Mouse (Mus musculus): ENCODE data around the gene Tacr2. TPM values are rescaled to one million over a fixed set of nuclear protein-coding genes. Genes with fewer than 3 reads are reported as not detected.

Gene Tacr2
- polyA plus RNA-seq, 1 experiment from 2014 or later, result 1.4 TPM

- 0 out of 2 replicates have a peak overlapping the region, but pooled peaks have one; percentile 14 for H3K27ac ChIP-seq (ENCODE audit: low read length)
Observed at GRCm38 (mm10) chr10:62231811-62232210, 20.4 kb upstream of the Tacr2 start.

GRCm38 (mm10) chr10:62236165-62236564, 16.1 kb upstream of the Tacr2 start:
- Histone ChIP-seq H3K9me3 (replicated peaks; ENCODE audit: control insufficient read depth, low read length) (no peaks in the 10 kb centered on the region), H3K36me3 (ENCODE audit: control insufficient read depth, insufficient read depth, low read length) (no peaks in the 10 kb centered on the region), H3K27me3 (ENCODE audit: control insufficient read depth, insufficient read depth, low read length) (no peaks in the 10 kb centered on the region), H3K27ac (ENCODE audit: low read length) (no peak overlapping the region), H3K9ac (ENCODE audit: low read length) (no peak overlapping the region), H3K4me1 (ENCODE audit: control insufficient read depth, insufficient read depth, low read length) (peaks cover 4% of the 10 kb centered on the region; the same call in 1 of the 2 replicates), H3K4me2 (ENCODE audit: low read depth, low read length) (no peak overlapping the region), H3K4me3 (replicated peaks; ENCODE audit: low read length) (no peak overlapping the region)
- no peak for ATAC-seq (ENCODE audit: insufficient read depth, low FRiP score)
- 90% methylated on average over 6 of the region's 6 CpGs for WGBS

More at GRCm38 (mm10) chr10:62231811-62232210, 20.4 kb upstream of the Tacr2 start:
- Histone ChIP-seq H3K4me2 (ENCODE audit: low read depth, low read length) (no peak overlapping the region), H3K4me3 (replicated peaks; ENCODE audit: low read length) (no peak overlapping the region), H3K27me3 (ENCODE audit: control insufficient read depth, insufficient read depth, low read length) (no peaks in the 10 kb centered on the region), H3K4me1 (ENCODE audit: control insufficient read depth, insufficient read depth, low read length) (peaks cover 23% of the 10 kb centered on the region), H3K9ac (ENCODE audit: low read length) (no peak overlapping the region), H3K9me3 (replicated peaks; ENCODE audit: control insufficient read depth, low read length) (no peaks in the 10 kb centered on the region), H3K36me3 (ENCODE audit: control insufficient read depth, insufficient read depth, low read length) (no peaks in the 10 kb centered on the region)
- ATAC-seq (ENCODE audit: insufficient read depth, low FRiP score), result no peak
- WGBS, result 68% methylated on average over 3 of the region's 3 CpGs

GRCm38 (mm10) chr10:62237205-62237604, 15.0 kb upstream of the Tacr2 start:
- ATAC-seq (ENCODE audit: insufficient read depth, low FRiP score), result no peak; the same call in 1 of the 2 replicates
- Histone ChIP-seq H3K4me3 (replicated peaks; ENCODE audit: low read length) (no peak overlapping the region), H3K4me2 (ENCODE audit: low read depth, low read length) (no peak overlapping the region), H3K9ac (ENCODE audit: low read length) (no peak overlapping the region), H3K4me1 (ENCODE audit: control insufficient read depth, insufficient read depth, low read length) (no peaks in the 10 kb centered on the region), H3K27ac (ENCODE audit: low read length) (no peak overlapping the region), H3K27me3 (ENCODE audit: control insufficient read depth, insufficient read depth, low read length) (no peaks in the 10 kb centered on the region), H3K36me3 (ENCODE audit: control insufficient read depth, insufficient read depth, low read length) (no peaks in the 10 kb centered on the region), H3K9me3 (replicated peaks; ENCODE audit: control insufficient read depth, low read length) (no peaks in the 10 kb centered on the region)
- 81% methylated on average over 10 of the region's 10 CpGs for WGBS

- no peak overlapping the region for H3K4me3 ChIP-seq (replicated peaks; ENCODE audit: low read length)
- no peak overlapping the region for H3K9ac ChIP-seq (ENCODE audit: low read length)
- no peaks in the 10 kb centered on the region for H3K4me1 ChIP-seq (ENCODE audit: control insufficient read depth, insufficient read depth, low read length)
- H3K4me2 ChIP-seq (ENCODE audit: low read depth, low read length), result no peak overlapping the region
- H3K36me3 ChIP-seq (ENCODE audit: control insufficient read depth, insufficient read depth, low read length), result no peaks in the 10 kb centered on the region
- no peaks in the 10 kb centered on the region for H3K9me3 ChIP-seq (replicated peaks; ENCODE audit: control insufficient read depth, low read length)
- H3K27me3 ChIP-seq (ENCODE audit: control insufficient read depth, insufficient read depth, low read length), result no peaks in the 10 kb centered on the region
- no peak overlapping the region for H3K27ac ChIP-seq (ENCODE audit: low read length)
- no peak for ATAC-seq (ENCODE audit: insufficient read depth, low FRiP score)
- 92% methylated on average over 3 of the region's 3 CpGs for WGBS
Observed at GRCm38 (mm10) chr10:62238688-62239087, 13.6 kb upstream of the Tacr2 start.

GRCm38 (mm10) chr10:62239270-62239669, 13.0 kb upstream of the Tacr2 start:
- no peak overlapping the region for H3K9ac ChIP-seq (ENCODE audit: low read length)
- 50% methylated on average over 6 of the region's 6 CpGs for WGBS
- no peak for ATAC-seq (ENCODE audit: insufficient read depth, low FRiP score)
- no peaks in the 10 kb centered on the region for H3K27me3 ChIP-seq (ENCODE audit: control insufficient read depth, insufficient read depth, low read length)
- H3K9me3 ChIP-seq (replicated peaks; ENCODE audit: control insufficient read depth, low read length), result no peaks in the 10 kb centered on the region
- no peak overlapping the region for H3K4me3 ChIP-seq (replicated peaks; ENCODE audit: low read length)
- no peak overlapping the region for H3K27ac ChIP-seq (ENCODE audit: low read length)
- H3K4me2 ChIP-seq (ENCODE audit: low read depth, low read length), result no peak overlapping the region
- no peaks in the 10 kb centered on the region for H3K4me1 ChIP-seq (ENCODE audit: control insufficient read depth, insufficient read depth, low read length)
- H3K36me3 ChIP-seq (ENCODE audit: control insufficient read depth, insufficient read depth, low read length), result no peaks in the 10 kb centered on the region

- H3K27ac ChIP-seq (ENCODE audit: low read length), result no peak overlapping the region
- no peak overlapping the region for H3K4me3 ChIP-seq (replicated peaks; ENCODE audit: low read length)
- H3K4me1 ChIP-seq (ENCODE audit: control insufficient read depth, insufficient read depth, low read length), result 0 out of 2 replicates have a peak, but pooled peaks cover under 1% of the 10 kb centered on the region
- no peak overlapping the region for H3K4me2 ChIP-seq (ENCODE audit: low read depth, low read length)
- H3K36me3 ChIP-seq (ENCODE audit: control insufficient read depth, insufficient read depth, low read length), result no peaks in the 10 kb centered on the region
- WGBS, result 60% methylated on average over 10 of the region's 10 CpGs
- no peaks in the 10 kb centered on the region for H3K27me3 ChIP-seq (ENCODE audit: control insufficient read depth, insufficient read depth, low read length)
- no peak overlapping the region for H3K9ac ChIP-seq (ENCODE audit: low read length)
- H3K9me3 ChIP-seq (replicated peaks; ENCODE audit: control insufficient read depth, low read length), result no peaks in the 10 kb centered on the region
- ATAC-seq (ENCODE audit: insufficient read depth, low FRiP score), result no peak
Observed at GRCm38 (mm10) chr10:62242358-62242757, 9.9 kb upstream of the Tacr2 start.

- Histone ChIP-seq H3K9ac (ENCODE audit: low read length) (no peak overlapping the region), H3K4me3 (replicated peaks; ENCODE audit: low read length) (no peak overlapping the region), H3K9me3 (replicated peaks; ENCODE audit: control insufficient read depth, low read length) (no peaks in the 10 kb centered on the region), H3K4me1 (ENCODE audit: control insufficient read depth, insufficient read depth, low read length) (peaks cover 5% of the 10 kb centered on the region; the same call in 1 of the 2 replicates), H3K4me2 (ENCODE audit: low read depth, low read length) (no peak overlapping the region), H3K36me3 (ENCODE audit: control insufficient read depth, insufficient read depth, low read length) (no peaks in the 10 kb centered on the region), H3K27me3 (ENCODE audit: control insufficient read depth, insufficient read depth, low read length) (no peaks in the 10 kb centered on the region), H3K27ac (ENCODE audit: low read length) (no peak overlapping the region)
- ATAC-seq (ENCODE audit: insufficient read depth, low FRiP score), result no peak; the same call in 1 of the 2 replicates
- WGBS, result 46% methylated on average over 13 of the region's 13 CpGs
Observed at GRCm38 (mm10) chr10:62242896-62243295, 9.3 kb upstream of the Tacr2 start.

GRCm38 (mm10) chr10:62244067-62244466, 8.2 kb upstream of the Tacr2 start:
- H3K27me3 ChIP-seq (ENCODE audit: control insufficient read depth, insufficient read depth, low read length), result no peaks in the 10 kb centered on the region
- no peak overlapping the region for H3K4me3 ChIP-seq (replicated peaks; ENCODE audit: low read length)
- no peak overlapping the region for H3K4me2 ChIP-seq (ENCODE audit: low read depth, low read length)
- H3K4me1 ChIP-seq (ENCODE audit: control insufficient read depth, insufficient read depth, low read length), result peaks cover 9% of the 10 kb centered on the region; the same call in 1 of the 2 replicates
- ATAC-seq (ENCODE audit: insufficient read depth, low FRiP score), result no peak
- 90% methylated on average over 9 of the region's 9 CpGs for WGBS
- H3K9me3 ChIP-seq (replicated peaks; ENCODE audit: control insufficient read depth, low read length), result no peaks in the 10 kb centered on the region
- no peak overlapping the region for H3K9ac ChIP-seq (ENCODE audit: low read length)
- H3K27ac ChIP-seq (ENCODE audit: low read length), result no peak overlapping the region
- H3K36me3 ChIP-seq (ENCODE audit: control insufficient read depth, insufficient read depth, low read length), result no peaks in the 10 kb centered on the region

GRCm38 (mm10) chr10:62247156-62247555, 5.1 kb upstream of the Tacr2 start:
- no peak overlapping the region for H3K4me2 ChIP-seq (ENCODE audit: low read depth, low read length)
- no peak overlapping the region for H3K4me3 ChIP-seq (replicated peaks; ENCODE audit: low read length)
- peak overlapping the region; percentile 66 for H3K27ac ChIP-seq (ENCODE audit: low read length)
- no peaks in the 10 kb centered on the region for H3K36me3 ChIP-seq (ENCODE audit: control insufficient read depth, insufficient read depth, low read length)
- 0 out of 2 replicates have a peak overlapping the region, but pooled peaks have one; percentile 17 for H3K9ac ChIP-seq (ENCODE audit: low read length)
- no peaks in the 10 kb centered on the region for H3K27me3 ChIP-seq (ENCODE audit: control insufficient read depth, insufficient read depth, low read length)
- no peaks in the 10 kb centered on the region for H3K9me3 ChIP-seq (replicated peaks; ENCODE audit: control insufficient read depth, low read length)
- WGBS, result 67% methylated on average over 3 of the region's 3 CpGs
- ATAC-seq (ENCODE audit: insufficient read depth, low FRiP score), result no peak
- H3K4me1 ChIP-seq (ENCODE audit: control insufficient read depth, insufficient read depth, low read length), result peaks cover 9% of the 10 kb centered on the region; the same call in 1 of the 2 replicates

All from stomach, embryonic 16.5 days (tissue).